Mouse (Mus musculus): ENCODE measurements around the gene D7Ertd443e.
A peak's percentile ranks its signal among the peaks of the same experiment; 100 is the strongest.

D7Ertd443e gene

GRCm38 (mm10) chr7:134385561-134385960 is at the start of gene D7Ertd443e:
Gene D7Ertd443e (minus strand): TSS chr7:134385661.
- DNase-seq (ENCODE audit: extremely low read depth, low read depth, low spot score) = no peak

DNA sequence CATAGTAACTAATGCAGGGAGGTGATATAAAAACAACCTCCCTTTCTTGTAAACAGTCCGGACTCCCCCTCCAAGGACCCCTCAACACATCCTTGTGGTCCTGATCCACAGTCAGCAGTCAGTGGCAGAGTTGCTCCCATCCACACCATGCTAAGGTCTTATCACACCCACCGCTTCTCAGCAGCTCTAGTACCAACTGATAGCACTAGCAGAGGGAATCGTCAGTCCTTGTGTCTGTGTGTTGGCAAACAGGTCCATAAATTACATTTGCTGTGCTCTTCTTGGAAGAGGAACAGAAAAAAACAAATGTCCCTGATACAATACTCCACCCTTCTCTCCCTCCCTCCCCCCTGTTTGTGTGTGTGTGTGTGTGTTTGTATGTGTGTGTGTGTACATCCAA is 46.2 kb upstream of the D7Ertd443e start:
- no peak for DNase-seq (ENCODE audit: extremely low read depth, low read depth, low spot score)

DNA sequence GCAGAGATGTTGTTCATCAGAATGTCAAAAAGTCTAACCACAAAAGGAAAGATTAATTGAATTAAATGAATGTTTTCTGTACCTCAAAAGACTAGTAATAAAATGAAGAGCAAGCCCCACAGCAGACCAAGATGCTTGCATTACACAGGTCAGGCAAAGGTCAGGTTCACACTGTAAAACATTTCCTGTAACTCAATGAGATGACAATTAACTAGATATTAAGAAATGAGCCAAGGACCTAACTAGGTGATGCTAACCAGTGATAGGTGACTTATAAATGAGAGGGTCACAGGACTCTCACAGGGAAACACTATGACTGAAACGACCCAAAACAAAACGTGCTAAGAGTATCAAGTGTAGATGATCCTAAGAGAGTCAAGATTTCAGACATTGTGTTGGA is 43.2 kb upstream of the D7Ertd443e start:
- DNase-seq (ENCODE audit: extremely low read depth, low read depth, low spot score) = no peak

DNA sequence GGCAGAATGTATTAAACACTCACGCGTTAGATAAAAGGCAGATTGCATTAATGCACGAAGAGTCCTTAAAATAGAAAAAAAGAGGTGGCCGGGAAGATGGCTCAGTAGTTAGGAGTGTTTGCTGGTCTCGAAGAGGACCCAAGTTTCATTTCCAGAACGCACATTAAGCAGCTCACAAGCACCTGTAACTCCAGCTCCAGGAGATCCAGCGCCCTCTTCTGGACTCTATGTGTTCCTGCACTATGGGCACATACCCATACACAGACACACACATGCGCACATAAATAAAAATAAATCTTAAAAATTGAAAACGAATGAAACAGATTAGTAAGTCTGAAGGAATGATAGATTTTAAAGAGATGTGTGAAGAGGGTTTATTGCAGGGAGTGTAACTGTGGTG is 29.6 kb upstream of the D7Ertd443e start:
- DNase-seq (ENCODE audit: extremely low read depth, low read depth, low spot score) = no peak

DNA sequence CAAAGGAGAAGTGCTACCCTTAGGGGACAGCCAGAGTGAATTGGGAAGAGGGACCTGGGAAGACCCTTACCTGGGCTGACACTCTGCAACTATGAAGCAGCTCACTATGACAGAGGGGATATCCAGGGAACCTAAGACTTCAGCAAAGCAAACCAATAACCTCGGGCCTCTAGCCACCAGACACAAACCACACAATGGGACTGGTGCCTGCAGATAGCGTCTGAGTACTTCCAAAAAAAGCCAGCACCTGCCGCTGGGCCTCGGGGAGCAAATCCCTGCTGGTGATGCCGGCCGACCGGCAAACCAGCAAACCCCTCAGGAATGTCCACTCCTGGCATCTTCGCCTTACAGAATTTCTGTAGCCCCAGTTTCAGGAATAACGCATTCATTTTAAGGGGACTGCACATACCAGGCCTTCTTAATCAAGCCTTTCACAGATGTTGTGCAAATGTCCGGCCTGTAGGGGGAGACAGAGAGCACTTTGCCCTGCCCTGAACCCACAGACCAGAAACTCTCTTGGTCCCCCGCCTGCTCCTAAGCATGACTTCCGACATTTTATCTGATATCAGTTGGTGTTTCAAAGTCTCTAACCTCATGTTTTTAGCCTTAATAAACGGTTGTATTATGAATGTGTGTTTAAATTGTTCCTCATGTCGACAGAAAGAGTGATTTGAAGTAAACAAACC is 28.7 kb upstream of the D7Ertd443e start:
- DNase-seq (ENCODE audit: extremely low read depth, low read depth, low spot score) = no peak

- peak; percentile 57 for DNase-seq (ENCODE audit: extremely low read depth, low read depth, low spot score)
Measured at GRCm38 (mm10) chr7:134408641-134409040, 23.2 kb upstream of the D7Ertd443e start.

- no peak for DNase-seq (ENCODE audit: extremely low read depth, low read depth, low spot score)
Measured at GRCm38 (mm10) chr7:134400746-134401145, 15.3 kb upstream of the D7Ertd443e start.

DNA sequence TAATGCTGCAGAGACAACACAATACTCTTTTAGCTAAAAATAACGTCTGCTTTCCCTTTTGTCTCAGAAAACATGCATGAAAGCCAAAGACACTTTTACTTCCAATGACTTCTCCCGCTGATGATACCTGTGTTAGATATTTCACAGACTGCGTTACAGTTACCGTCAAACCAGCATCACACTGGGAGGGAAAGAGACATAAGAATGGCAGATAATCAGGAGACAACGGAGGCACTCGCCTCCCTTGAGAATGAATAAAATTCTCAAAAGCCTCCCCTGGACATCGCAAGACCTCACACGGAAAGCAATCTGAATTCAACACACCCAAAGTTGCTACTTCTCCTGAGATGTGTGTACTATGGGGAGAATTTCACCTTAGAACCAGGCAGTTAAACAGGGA is 11.3 kb upstream of the D7Ertd443e start:
- DNase-seq (ENCODE audit: extremely low read depth, low read depth, low spot score) = no peak

- DNase-seq (ENCODE audit: extremely low read depth, low read depth, low spot score) = no peak
Measured at GRCm38 (mm10) chr7:134382791-134383190, 2.7 kb downstream of the D7Ertd443e start.

- DNase-seq (ENCODE audit: extremely low read depth, low read depth, low spot score) = peak; percentile 31
Measured at GRCm38 (mm10) chr7:134381407-134381861, 4.0 kb downstream of the D7Ertd443e start.

- no peak for DNase-seq (ENCODE audit: extremely low read depth, low read depth, low spot score)
Measured at GRCm38 (mm10) chr7:134378273-134378672, 7.2 kb downstream of the D7Ertd443e start.

- no peak for DNase-seq (ENCODE audit: extremely low read depth, low read depth, low spot score)
Measured at GRCm38 (mm10) chr7:134376786-134377185, 8.7 kb downstream of the D7Ertd443e start.

DNA sequence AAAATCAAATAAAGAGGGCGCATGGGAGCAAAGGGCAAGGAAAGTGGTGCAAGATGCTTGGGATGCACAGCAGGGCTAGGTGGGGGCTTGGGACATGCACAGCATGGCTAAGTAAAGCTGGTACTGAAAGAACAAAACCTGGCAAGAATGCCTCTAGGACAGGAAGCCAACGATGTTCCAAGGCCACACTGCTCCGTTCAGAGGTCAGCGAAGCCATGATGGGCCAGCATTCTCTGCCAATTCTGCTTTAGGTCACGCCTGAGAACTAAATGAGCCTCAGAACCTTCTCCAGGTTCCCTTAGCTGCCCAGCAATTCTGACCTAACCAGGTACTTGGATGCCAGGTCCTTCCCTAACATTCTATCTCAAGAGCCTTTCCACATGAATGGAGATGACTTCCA is 13.2 kb downstream of the D7Ertd443e start:
- DNase-seq (ENCODE audit: extremely low read depth, low read depth, low spot score) = no peak

GRCm38 (mm10) chr7:134369241-134369640 is 16.2 kb downstream of the D7Ertd443e start:
- DNase-seq (ENCODE audit: extremely low read depth, low read depth, low spot score) = no peak

DNA sequence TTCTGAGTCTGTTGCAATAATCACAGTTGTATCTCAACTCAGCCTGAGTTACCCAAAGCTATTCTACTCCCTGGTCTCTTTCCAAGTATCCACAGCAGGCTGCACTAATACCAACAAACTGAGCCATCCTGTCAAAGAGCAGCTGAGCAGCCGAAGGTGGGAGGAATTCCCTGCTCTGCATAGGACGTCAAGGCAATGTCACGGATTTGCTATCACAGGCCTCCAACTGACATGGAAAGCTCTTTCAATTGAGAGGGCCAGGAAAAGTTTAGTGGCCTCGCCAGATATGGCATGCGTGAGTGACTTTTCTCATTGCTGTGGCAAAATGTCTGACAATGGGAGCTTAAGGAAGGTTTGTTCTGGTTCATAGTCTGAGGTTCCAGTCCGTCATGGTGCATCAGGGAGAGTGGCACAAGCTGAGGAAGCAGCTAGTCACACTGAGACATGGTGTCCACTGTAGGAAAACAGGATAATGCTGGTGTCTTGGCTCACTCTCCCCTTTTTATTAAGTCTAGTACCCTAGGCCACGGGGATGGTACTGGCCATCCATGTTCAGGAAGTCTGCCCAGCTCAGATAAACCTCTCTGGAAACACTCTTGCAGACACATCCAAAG is 23.1 kb downstream of the D7Ertd443e start:
- no peak for DNase-seq (ENCODE audit: extremely low read depth, low read depth, low spot score)

- DNase-seq (ENCODE audit: extremely low read depth, low read depth, low spot score) = no peak
Measured at GRCm38 (mm10) chr7:134348825-134349224, 36.6 kb downstream of the D7Ertd443e start.

- DNase-seq (ENCODE audit: extremely low read depth, low read depth, low spot score) = no peak
Measured at GRCm38 (mm10) chr7:134342202-134342601, 43.3 kb downstream of the D7Ertd443e start.

DNA sequence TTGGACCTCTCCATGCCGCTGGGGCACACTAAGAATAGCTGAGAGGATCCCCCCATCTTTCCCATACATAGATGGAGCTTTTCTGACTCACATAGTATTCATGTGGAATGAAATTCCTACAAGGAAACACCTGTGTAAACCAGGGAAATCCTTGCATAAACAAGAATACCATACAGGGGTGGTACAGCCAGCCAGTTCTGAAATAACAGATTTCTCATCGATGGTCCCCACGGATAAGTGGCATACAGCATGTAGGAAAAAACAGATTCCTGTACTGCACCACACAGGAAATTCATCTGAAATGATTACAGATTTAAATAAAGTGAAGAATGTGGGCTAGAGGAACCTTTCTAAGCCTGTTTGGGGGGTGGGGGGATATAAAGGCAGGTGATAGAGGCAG is 49.5 kb downstream of the D7Ertd443e start:
- no peak for DNase-seq (ENCODE audit: extremely low read depth, low read depth, low spot score)

DNA sequence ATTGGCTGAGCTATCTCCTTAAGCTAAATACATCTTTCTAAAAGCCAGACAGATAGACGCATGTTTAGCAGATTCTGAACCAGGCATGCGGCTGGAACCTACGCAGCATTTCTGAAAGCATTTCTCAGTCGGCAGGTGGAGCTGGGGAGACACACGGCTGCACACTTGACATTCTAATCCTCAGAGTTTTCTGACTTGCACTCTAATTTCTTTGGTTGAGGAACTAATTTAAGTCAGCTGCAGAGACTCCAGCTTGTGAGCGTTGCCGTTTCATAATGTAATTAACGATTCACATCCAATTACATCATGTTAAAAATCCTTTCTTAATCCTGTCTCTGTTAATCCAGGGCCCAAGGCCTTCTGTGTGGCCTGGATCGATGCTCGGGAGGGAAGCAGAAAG is 64.5 kb downstream of the D7Ertd443e start:
- no peak for DNase-seq (ENCODE audit: extremely low read depth, low read depth, low spot score)

DNA sequence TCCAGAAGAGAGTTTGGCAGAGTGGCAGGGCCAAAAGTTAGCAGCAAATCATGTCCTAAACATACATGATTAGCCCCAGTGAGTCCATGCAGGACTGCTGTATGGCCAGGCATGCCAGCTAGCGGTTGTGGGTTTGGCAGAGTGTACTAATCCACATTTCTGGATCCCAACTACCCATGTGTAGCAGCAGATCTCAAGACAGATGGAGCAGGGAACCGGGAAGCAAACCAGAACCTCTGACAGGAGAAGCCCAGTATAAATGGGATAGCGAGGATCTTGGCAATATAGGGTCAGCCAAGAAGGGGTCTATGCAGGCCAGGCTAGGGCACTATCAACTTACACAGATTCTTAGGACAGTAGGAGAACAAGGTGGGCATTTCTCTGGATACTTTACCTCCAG is 83.4 kb downstream of the D7Ertd443e start:
- no peak for DNase-seq (ENCODE audit: extremely low read depth, low read depth, low spot score)

DNA sequence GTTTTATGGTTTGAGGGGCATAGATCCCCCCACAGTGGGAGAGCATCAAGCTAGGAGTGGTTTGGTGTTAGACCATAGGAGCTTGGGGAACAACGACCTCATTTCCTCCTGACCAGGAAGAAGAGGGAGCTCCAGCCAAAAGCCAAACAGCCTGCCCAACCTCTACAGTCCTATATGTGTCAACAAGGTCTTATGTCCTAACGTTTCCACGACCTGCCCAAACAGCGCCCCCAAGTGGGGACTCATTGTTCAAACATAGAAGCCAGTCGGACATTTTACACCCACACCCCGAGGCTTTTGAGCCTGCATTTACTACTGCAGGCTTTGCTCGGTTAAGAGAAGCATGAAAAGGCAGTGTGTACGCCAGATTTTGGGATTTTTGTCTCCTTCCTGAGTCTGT is 84.2 kb downstream of the D7Ertd443e start:
- DNase-seq (ENCODE audit: extremely low read depth, low read depth, low spot score) = no peak

DNA sequence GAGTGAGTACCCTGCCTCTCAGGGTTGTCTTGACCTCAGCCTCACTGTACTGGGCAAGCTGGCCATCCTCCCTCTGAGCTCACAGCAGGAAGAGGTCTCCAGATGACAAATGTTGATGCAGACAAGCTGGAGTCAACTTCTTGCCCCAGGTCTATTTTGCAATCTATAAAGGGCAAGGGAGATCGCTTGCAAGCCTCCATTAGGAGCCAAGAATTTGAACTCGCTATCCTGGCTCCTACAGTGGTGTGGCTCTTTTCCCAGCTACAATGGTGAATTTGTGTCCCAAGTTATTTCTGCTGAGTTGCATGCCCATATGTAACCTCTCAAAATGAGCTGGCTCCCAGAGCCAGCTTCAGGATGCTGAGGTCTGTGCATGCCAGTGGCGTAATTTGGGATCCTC is 92.7 kb downstream of the D7Ertd443e start:
- no peak for DNase-seq (ENCODE audit: extremely low read depth, low read depth, low spot score)
